Mouse (Mus musculus) liver, postnatal 0 days (tissue): ENCODE results near the gene Acoxl.

ENCODE experiments used
- CTCF ChIP-seq: sonication (generic); IDR thresholded peaks from 2 replicates; pipeline ENCODE4 v1.5.1; 2016; ENCODE audit warnings: antibody characterized with exemption, low read depth
- EP300 ChIP-seq: IDR thresholded peaks from 2 replicates; pipeline ENCODE4 v1.6.1; 2016; ENCODE audit warnings: antibody characterized with exemption, low read depth, mild to moderate bottlenecking

- TF ChIP-seq CTCF (no peak), EP300 (no peak)
These were observed 329.3 kb downstream of the Acoxl start for GRCm38 (mm10) chr2:128167930-128168329.
